Mouse (Mus musculus): ENCODE measurements around the gene Ss18l2. TPM values are rescaled to one million over a fixed set of nuclear protein-coding genes. Genes with fewer than 3 reads are reported as not detected.

Ss18l2 gene
- total and polyA plus RNA-seq, 3 experiments, result 40.2 to 77.0 (median 41.5) TPM

GRCm38 (mm10) chr9:121671300-121671699 lies 38.8 kb upstream of the Ss18l2 start:
- H3K9me3 ChIP-seq (replicated peaks; ENCODE audit: low read length), result no peaks in the 10 kb centered on the region
- no peak overlapping the region for H3K27ac ChIP-seq (ENCODE audit: insufficient read depth, low read depth)
- peak; percentile 59 for DNase-seq (ENCODE audit: extremely low read depth)

GRCm38 (mm10) chr9:121672311-121672710 lies 37.8 kb upstream of the Ss18l2 start:
- TF ChIP-seq BHLHE40 (IDR thresholded peaks at IDR 0.05; ENCODE audit: low read depth, low read length) (no peak), TCF12 (IDR thresholded peaks at IDR 0.05; ENCODE audit: low read depth, low read length) (no peak), JUND (conservative IDR thresholded peaks at IDR 0.05; ENCODE audit: low read depth, low read length) (no peak), CHD2 (IDR thresholded peaks at IDR 0.05; ENCODE audit: low read length) (no peak), TBP (conservative IDR thresholded peaks at IDR 0.05; ENCODE audit: low read depth, low read length) (no peak), CTCF (conservative IDR thresholded peaks at IDR 0.05 in 1 of 2, IDR thresholded peaks at IDR 0.05 in 1 of 2; ENCODE audit: low read depth in 2 of 2, low read length in 2 of 2) (no peak)
- no peaks in the 10 kb centered on the region for H3K9me3 ChIP-seq (replicated peaks; ENCODE audit: low read length)
- no peak overlapping the region for H3K9ac ChIP-seq (ENCODE audit: insufficient read depth, low read depth)
- H3K4me2 ChIP-seq (ENCODE audit: insufficient read depth, low read depth, poor library complexity, severe bottlenecking), result no peak overlapping the region
- DNase-seq (ENCODE audit: extremely low read depth), result no peak
- H3K4me1 ChIP-seq (ENCODE audit: control insufficient read depth in 1 of 2, insufficient read depth in 2 of 2), result peaks cover 29 to 81% of the 10 kb centered on the region in 2 experiments
- no peak overlapping the region for H3K4me3 ChIP-seq (replicated peaks in 1 of 3; ENCODE audit: low read depth in 2 of 3, low read length in 2 of 3, poor library complexity in 1 of 3)
- H3K27me3 ChIP-seq (replicated peaks), result peaks cover 31% of the 10 kb centered on the region
- peaks cover 0 to 5% of the 10 kb centered on the region in 2 experiments for H3K36me3 ChIP-seq (replicated peaks in 1 of 2; ENCODE audit: control insufficient read depth in 1 of 2, insufficient read depth in 1 of 2, low read length in 1 of 2)
- dilution Hi-C loops (cut with MboI; ENCODE audit: extremely low pct_ligation_motif_present, extremely low pct_unique_long_range_greater_than_20kb, low sequenced_read_pairs) (no loop called here), in situ Hi-C loops (cut with MboI; ENCODE audit: low pct_ligation_motif_present, low pct_unique_long_range_greater_than_20kb, low sequenced_read_pairs) (loop anchor here (5.0 kb wide), 1 partner anchor 195 kb away; no protein-coding TSS in a partner anchor)
- no peaks in the 10 kb centered on the region for H3K79me2 ChIP-seq (replicated peaks; ENCODE audit: control insufficient read depth, extremely low read depth, insufficient read depth, poor library complexity, severe bottlenecking)
- H3K27ac ChIP-seq (ENCODE audit: insufficient read depth, low read depth), result no peak overlapping the region

More at GRCm38 (mm10) chr9:121671300-121671699, 38.8 kb upstream of the Ss18l2 start:
- peaks cover 42% of the 10 kb centered on the region for H3K27me3 ChIP-seq (replicated peaks)
- H3K4me3 ChIP-seq (replicated peaks in 1 of 3; ENCODE audit: low read depth in 2 of 3, low read length in 2 of 3, poor library complexity in 1 of 3), result no peak overlapping the region
- peaks cover 22 to 70% of the 10 kb centered on the region in 2 experiments for H3K4me1 ChIP-seq (ENCODE audit: control insufficient read depth in 1 of 2, insufficient read depth in 2 of 2)
- TF ChIP-seq ELF1 (IDR thresholded peaks at IDR 0.05; ENCODE audit: low read depth, low read length) (no peak), SMC3 (IDR thresholded peaks at IDR 0.05; ENCODE audit: low read depth, low read length) (peak; percentile 42), CTCF (conservative IDR thresholded peaks at IDR 0.05 in 1 of 2, IDR thresholded peaks at IDR 0.05 in 1 of 2; ENCODE audit: low read depth in 2 of 2, low read length in 2 of 2) (peak; percentile 70 to 74), RAD21 (IDR thresholded peaks at IDR 0.05; ENCODE audit: low read depth, low read length) (peak; percentile 41)
- H3K79me2 ChIP-seq (replicated peaks; ENCODE audit: control insufficient read depth, extremely low read depth, insufficient read depth, poor library complexity, severe bottlenecking), result no peaks in the 10 kb centered on the region
- H3K36me3 ChIP-seq (replicated peaks in 1 of 2; ENCODE audit: control insufficient read depth in 1 of 2, insufficient read depth in 1 of 2, low read length in 1 of 2), result no peaks in the 10 kb centered on the region
- dilution Hi-C loops (cut with MboI; ENCODE audit: extremely low pct_ligation_motif_present, extremely low pct_unique_long_range_greater_than_20kb, low sequenced_read_pairs) (no loop called here), in situ Hi-C loops (cut with MboI; ENCODE audit: low pct_ligation_motif_present, low pct_unique_long_range_greater_than_20kb, low sequenced_read_pairs) (loop anchor here (5.0 kb wide), 1 partner anchor 194 kb away; no protein-coding TSS in a partner anchor)
- H3K4me2 ChIP-seq (ENCODE audit: insufficient read depth, low read depth, poor library complexity, severe bottlenecking), result no peak overlapping the region
- no peak overlapping the region for H3K9ac ChIP-seq (ENCODE audit: insufficient read depth, low read depth)

- H3K9ac ChIP-seq (ENCODE audit: insufficient read depth, low read depth), result no peak overlapping the region
- TF ChIP-seq ELF1 (IDR thresholded peaks at IDR 0.05; ENCODE audit: low read depth, low read length) (no peak), POLR2AphosphoS2 (IDR thresholded peaks at IDR 0.05; ENCODE audit: low read depth, low read length) (no peak), TCF12 (IDR thresholded peaks at IDR 0.05; ENCODE audit: low read depth, low read length) (no peak), BHLHE40 (IDR thresholded peaks at IDR 0.05; ENCODE audit: low read depth, low read length) (no peak)
- H3K27me3 ChIP-seq (replicated peaks), result peaks cover 18% of the 10 kb centered on the region
- peaks cover 0 to 14% of the 10 kb centered on the region in 2 experiments for H3K36me3 ChIP-seq (replicated peaks in 1 of 2; ENCODE audit: control insufficient read depth in 1 of 2, insufficient read depth in 1 of 2, low read length in 1 of 2)
- H3K4me2 ChIP-seq (ENCODE audit: insufficient read depth, low read depth, poor library complexity, severe bottlenecking), result 0 out of 2 replicates have a peak overlapping the region, but pooled peaks have one; percentile 2
- no peaks in the 10 kb centered on the region for H3K79me2 ChIP-seq (replicated peaks; ENCODE audit: control insufficient read depth, extremely low read depth, insufficient read depth, poor library complexity, severe bottlenecking)
- peak; percentile 29 for DNase-seq (ENCODE audit: extremely low read depth)
- H3K4me1 ChIP-seq (ENCODE audit: control insufficient read depth in 1 of 2, insufficient read depth in 2 of 2), result peaks cover 29 to 84% of the 10 kb centered on the region in 2 experiments
- dilution Hi-C loops (cut with MboI; ENCODE audit: extremely low pct_ligation_motif_present, extremely low pct_unique_long_range_greater_than_20kb, low sequenced_read_pairs), result no loop called here
- peak overlapping the region; percentile 54; the same call in 1 of the 2 replicates for H3K27ac ChIP-seq (ENCODE audit: insufficient read depth, low read depth)
- in situ Hi-C loops (cut with MboI; ENCODE audit: low pct_ligation_motif_present, low pct_unique_long_range_greater_than_20kb, low sequenced_read_pairs), result loop anchor here (5.0 kb wide), 1 partner anchor 196 kb away; no protein-coding TSS in a partner anchor
- H3K4me3 ChIP-seq (replicated peaks in 1 of 3; ENCODE audit: low read depth in 2 of 3, low read length in 2 of 3, poor library complexity in 1 of 3), result no peak overlapping the region
- H3K9me3 ChIP-seq (replicated peaks; ENCODE audit: low read length), result no peaks in the 10 kb centered on the region
Measured at GRCm38 (mm10) chr9:121673716-121674115, 36.4 kb upstream of the Ss18l2 start.

Measured in CH12.LX (cell line).